ENCODE assay signal across 9 mouse cellular contexts in genomic region chr11:70309341-70309740, GRCm38 (mm10). TPM values are rescaled to one million over a fixed set of nuclear protein-coding genes. Genes with fewer than 3 reads are reported as not detected.
DNase-seq lines count a peak whose midpoint lies in the region; ATAC-seq and TF ChIP-seq lines count a peak whose summit lies in the region.
"Had no signal": no experiment of that assay in that cellular context is flagged by ENCODE, and none has a peak within 500 bp of the region (broad histone marks: within the 10 kb centered on the region; RNA-seq: fewer than 3 reads in every experiment).

No protein-coding gene starts in this region.

- DNase-seq in kidney, adult 11 months = peak; percentile 23
- peak; percentile 54 for DNase-seq in ES-E14 (ENCODE audit: low read depth, low spot score)
- DNase-seq in brain, embryonic 18.5 days (ENCODE audit: low read depth, low spot score) = peak; percentile 12
- DNase-seq in heart, postnatal 10 days = peak; percentile 55 to 73
- DNase-seq in liver, embryonic 14.5 days (ENCODE audit: low read depth in 3 of 3, low spot score in 3 of 3) = peak; percentile 32 to 35 (median 33)
- peak; percentile 59 for DNase-seq in thymus, adult 2 months

- WGBS in kidney, embryonic 14.5 days = 25% methylated on average over 9 of the region's 9 CpGs
- 12% methylated on average over 9 of the region's 9 CpGs for WGBS in liver, embryonic 14.5 days (ENCODE audit: insufficient replicate concordance)
- 9% methylated on average over 9 of the region's 9 CpGs for WGBS in thymus, adult 2 months

- no peaks in the 10 kb centered on the region for H3K36me3 ChIP-seq in kidney, embryonic 14.5 days (ENCODE audit: control insufficient read depth, insufficient read depth, low read length)
- H3K36me3 ChIP-seq in ES-E14 (ENCODE audit: control insufficient read depth, insufficient read depth, low read length, poor library complexity, severe bottlenecking) = no peaks in the 10 kb centered on the region
- H3K36me3 ChIP-seq in liver, embryonic 14.5 days (replicated peaks; ENCODE audit: control insufficient read depth, insufficient read depth, low read depth) = no peaks in the 10 kb centered on the region
- no peaks in the 10 kb centered on the region for H3K36me3 ChIP-seq in thymus, adult 2 months (ENCODE audit: control insufficient read depth, insufficient read depth, low read length)

- no peak for ATAC-seq in kidney, embryonic 14.5 days (ENCODE audit: low FRiP score, low TSS enrichment)
- ATAC-seq in liver, embryonic 14.5 days (ENCODE audit: insufficient read depth) = no peak

- TF ChIP-seq EP300 in liver, embryonic 14.5 days (IDR thresholded peaks at IDR 0.05; ENCODE audit: low read depth) = no peak

- H3K4me1 ChIP-seq in kidney, embryonic 14.5 days (ENCODE audit: control insufficient read depth, insufficient read depth, low read length) = no peaks in the 10 kb centered on the region
- H3K4me1 ChIP-seq in ES-E14 (ENCODE audit: control insufficient read depth in 2 of 2, insufficient read depth in 2 of 2, low read length in 2 of 2, poor library complexity in 1 of 2) = no peaks in the 10 kb centered on the region
- peaks cover 0 to 5% of the 10 kb centered on the region in 2 experiments; a peak in 1 of 4 replicates for H3K4me1 ChIP-seq in liver, embryonic 14.5 days (replicated peaks; ENCODE audit: control insufficient read depth in 2 of 2, insufficient read depth in 2 of 2, low read length in 1 of 2)
- peaks cover 16% of the 10 kb centered on the region for H3K4me1 ChIP-seq in thymus, adult 2 months (replicated peaks; ENCODE audit: control insufficient read depth, insufficient read depth, low read length)

- H3K27me3 ChIP-seq in kidney, embryonic 14.5 days (ENCODE audit: control insufficient read depth, insufficient read depth, low read length) = no peaks in the 10 kb centered on the region
- no peaks in the 10 kb centered on the region for H3K27me3 ChIP-seq in liver, embryonic 14.5 days (ENCODE audit: control insufficient read depth, insufficient read depth, low read length)
- H3K27me3 ChIP-seq in thymus, adult 2 months (ENCODE audit: control insufficient read depth, insufficient read depth, low read length) = no peaks in the 10 kb centered on the region

- intact Hi-C loops in heart, postnatal 10 days (cut with DNase I) = loop anchor here (1.0 kb wide), 1 partner anchor 55 kb away; no protein-coding TSS in a partner anchor

- in situ Hi-C loops in ES-E14 (cut with MboI; ENCODE audit: low sequenced_read_pairs in 2 of 2, unreplicated experiment in 2 of 2) = no loop called here

- H3K4me3 ChIP-seq in kidney, embryonic 14.5 days (ENCODE audit: low read length) = no peak overlapping the region
- no peak overlapping the region for H3K4me3 ChIP-seq in ES-E14 (ENCODE audit: insufficient read depth in 1 of 2, low read depth in 1 of 2, low read length in 2 of 2, poor library complexity in 1 of 2, severe bottlenecking in 1 of 2)
- no peak overlapping the region for H3K4me3 ChIP-seq in liver, embryonic 14.5 days (ENCODE audit: insufficient read depth in 1 of 2, low read depth in 2 of 2, low read length in 2 of 2)
- H3K4me3 ChIP-seq in thymus, adult 2 months (ENCODE audit: control insufficient read depth, insufficient read depth, low read length) = no peak overlapping the region
- H3K4me3 ChIP-seq: erythroblast, embryonic 14.5 days had no signal

- TF ChIP-seq POLR2A in thymus, adult 2 months (IDR thresholded peaks at IDR 0.05; ENCODE audit: control insufficient read depth, extremely low read depth, insufficient read depth, low read length, poor library complexity) = no peak

- TF ChIP-seq CTCF in liver, embryonic 14.5 days (IDR thresholded peaks at IDR 0.05; ENCODE audit: low read depth) = peak; percentile 73
- no peak for TF ChIP-seq CTCF in thymus, adult 2 months (IDR thresholded peaks at IDR 0.05; ENCODE audit: borderline replicate concordance, control insufficient read depth, extremely low read depth, insufficient read depth, low read length, poor library complexity)

- H3K9me3 ChIP-seq in kidney, embryonic 14.5 days (ENCODE audit: control insufficient read depth, low read length) = no peaks in the 10 kb centered on the region; the same call in 1 of the 2 replicates
- no peaks in the 10 kb centered on the region for H3K9me3 ChIP-seq in ES-E14 (ENCODE audit: control insufficient read depth, insufficient read depth, low read depth, low read length)
- no peaks in the 10 kb centered on the region for H3K9me3 ChIP-seq in liver, embryonic 14.5 days (ENCODE audit: control insufficient read depth, low read length)

- no peak overlapping the region for H3K9ac ChIP-seq in kidney, embryonic 14.5 days (ENCODE audit: low read depth, low read length)
- no peak overlapping the region for H3K9ac ChIP-seq in ES-E14 (ENCODE audit: insufficient read depth, low read depth, low read length, poor library complexity, severe bottlenecking)
- H3K9ac ChIP-seq in liver, embryonic 14.5 days (replicated peaks) = no peak overlapping the region

- no peak overlapping the region for H3K27ac ChIP-seq in kidney, embryonic 14.5 days (ENCODE audit: low read depth, low read length)
- no peak overlapping the region for H3K27ac ChIP-seq in ES-E14 (ENCODE audit: insufficient read depth, low read depth, low read length, poor library complexity, severe bottlenecking)
- no peak overlapping the region for H3K27ac ChIP-seq in liver, embryonic 14.5 days
- H3K27ac ChIP-seq in thymus, adult 2 months (ENCODE audit: control insufficient read depth, insufficient read depth, low read length) = no peak overlapping the region

- H3K4me2 ChIP-seq in kidney, embryonic 14.5 days (replicated peaks; ENCODE audit: low read depth, low read length) = no peak overlapping the region
- no peak overlapping the region for H3K4me2 ChIP-seq in liver, embryonic 14.5 days (ENCODE audit: low read depth)

TF ChIP-seq in ES-E14, 5 proteins besides CTCF, POLR2A, EP300 and RAD21:
- TF ChIP-seq ZNF384 (IDR thresholded peaks at IDR 0.05; ENCODE audit: low read depth, low read length) (no peak), ZC3H11A (IDR thresholded peaks at IDR 0.05; ENCODE audit: borderline replicate concordance, low read depth, low read length) (no peak), MAFK (IDR thresholded peaks at IDR 0.05; ENCODE audit: insufficient read depth, low read depth, low read length) (no peak), HCFC1 (IDR thresholded peaks at IDR 0.05; ENCODE audit: borderline replicate concordance, insufficient read depth, low read length) (no peak), CHD2 (IDR thresholded peaks at IDR 0.05; ENCODE audit: low read depth, low read length) (no peak)

RNA-seq across cellular contexts. Expression of gene Alox12e, which starts 13.1 kb away (rescaled TPM):
- not detected in 2 replicates for polyA plus RNA-seq in kidney, embryonic 14.5 days (2014; fragmentation: Nextera tagmentation; extraction: Ambion mirVana)
- total RNA-seq in ES-E14 (2012; rRNA removed) = 0.16 and 0.27 TPM in 2 replicates
- total RNA-seq in heart, postnatal 10 days (2021) = not detected
- 0.05 and 0.06 TPM in 2 replicates for polyA plus RNA-seq in liver, embryonic 14.5 days (2012; rRNA removed)
- 0.10 TPM in 1 of 2 replicates, not detected in the other for polyA plus RNA-seq in liver, embryonic 14.5 days (2014; fragmentation: Nextera tagmentation; extraction: Ambion mirVana)
- polyA plus RNA-seq in thymus, adult 2 months (2012; rRNA removed) = 38.5 and 44.2 TPM in 2 replicates
- polyA plus RNA-seq: erythroblast, embryonic 14.5 days; stomach, embryonic 16.5 days had no signal

RNA-seq across cellular contexts. Expression of gene Alox15, which starts 42.5 kb away (rescaled TPM):
- 0.69 and 1.5 TPM in 2 replicates for polyA plus RNA-seq in kidney, embryonic 14.5 days (2014; fragmentation: Nextera tagmentation; extraction: Ambion mirVana)
- total RNA-seq in ES-E14 (2012; rRNA removed) = 0.53 and 1.7 TPM in 2 replicates
- 1 to 10 TPM in 1 of 2 experiments, under 1 TPM in 1; 0.34 to 3.2 TPM for total RNA-seq in heart, postnatal 10 days (2021)
- polyA plus RNA-seq in liver, embryonic 14.5 days (2012; rRNA removed) = 0.78 and 1.3 TPM in 2 replicates
- 0.66 and 0.91 TPM in 2 replicates for polyA plus RNA-seq in liver, embryonic 14.5 days (2014; fragmentation: Nextera tagmentation; extraction: Ambion mirVana)
- polyA plus RNA-seq in thymus, adult 2 months (2012; rRNA removed) = 10.3 and 14.5 TPM in 2 replicates
- polyA plus RNA-seq: erythroblast, embryonic 14.5 days had no signal

RNA-seq across cellular contexts. Expression of gene Alox12, which starts 54.2 kb away (rescaled TPM):
- 3.3 and 3.6 TPM in 2 replicates for polyA plus RNA-seq in kidney, embryonic 14.5 days (2014; fragmentation: Nextera tagmentation; extraction: Ambion mirVana)
- total RNA-seq in ES-E14 (2012; rRNA removed) = 0.49 and 0.69 TPM in 2 replicates
- 1 to 10 TPM; 3.4 to 5.2 TPM for total RNA-seq in heart, postnatal 10 days (2021)
- polyA plus RNA-seq in liver, embryonic 14.5 days (2012; rRNA removed) = 9.9 and 11.2 TPM in 2 replicates
- 13.6 and 16.9 TPM in 2 replicates for polyA plus RNA-seq in liver, embryonic 14.5 days (2014; fragmentation: Nextera tagmentation; extraction: Ambion mirVana)
- 0.68 and 1.2 TPM in 2 replicates for polyA plus RNA-seq in thymus, adult 2 months (2012; rRNA removed)

Comparison
In these comparisons a context has a peak if more than half of its experiments do, and no peak if none do; other contexts are left out.
1. DNase-seq: peak in every context shown above with its lines; median percentile 64 in heart, postnatal 10 days; 59 in thymus, adult 2 months; 54 in ES-E14; 33 in liver, embryonic 14.5 days; 23 in kidney, adult 11 months; 12 in brain, embryonic 18.5 days.
2. RNA of gene Alox12e, which starts 13.1 kb away (polyA plus RNA-seq): 38.5 to 44.2 TPM in thymus, adult 2 months; 0.05 to 0.10 TPM in liver, embryonic 14.5 days and not detected in kidney, embryonic 14.5 days; every median in the first group is over 10 times any median in the second.